Mouse (Mus musculus) liver, embryonic 14.5 days (tissue): ENCODE measurements around the gene Pigx.

Experiments used
- CTCF ChIP-seq: IDR thresholded peaks from 2 replicates; pipeline ENCODE4 v1.5.1; 2016; ENCODE audit warnings: antibody characterized with exemption, low read depth, control low read depth
- EP300 ChIP-seq: IDR thresholded peaks from 2 replicates; pipeline ENCODE4 v1.6.1; 2016; ENCODE audit warnings: antibody characterized with exemption, low read depth

- no peak for TF ChIP-seq EP300
- no peak for TF ChIP-seq CTCF
These were observed 30.9 kb downstream of the Pigx start for GRCm38 (mm10) chr16:32068389-32069300.
